Mouse (Mus musculus): Measurements from ENCODE around the gene Ckb. TPM values are rescaled to one million over a fixed set of nuclear protein-coding genes. Genes with fewer than 3 reads are reported as not detected.

Ckb gene
- total and polyA plus RNA-seq, 2 experiments from 2014 or later, result 1,654 to 2,112 TPM

GRCm38 (mm10) chr12:111675797-111676580, 3.9 kb upstream of the Ckb start:
- H3K9me3 ChIP-seq (ENCODE audit: low read length), result no peaks in the 10 kb centered on the region
- no peaks in the 10 kb centered on the region for H3K27me3 ChIP-seq (ENCODE audit: insufficient read depth, low read length)
- TF ChIP-seq CTCF (IDR thresholded peaks at IDR 0.05), result no peak
- H3K27ac ChIP-seq (ENCODE audit: low read depth, low read length), result no peak overlapping the region
- DNase-seq (ENCODE audit: low spot score) (no peak), ATAC-seq (ENCODE audit: low FRiP score) (no peak)
- no peak overlapping the region for H3K4me3 ChIP-seq (ENCODE audit: low read depth, low read length)
- H3K4me1 ChIP-seq (ENCODE audit: insufficient read depth, low read length), result peaks cover 18% of the 10 kb centered on the region; the same call in 1 of the 2 replicates
- no peak overlapping the region for H3K4me2 ChIP-seq (ENCODE audit: low read depth, low read length, poor library complexity, severe bottlenecking)
- WGBS, result 84% methylated on average over 6 of the region's 6 CpGs
- no peak overlapping the region for H3K9ac ChIP-seq (replicated peaks; ENCODE audit: low read length, poor library complexity, severe bottlenecking)
- H3K36me3 ChIP-seq (ENCODE audit: insufficient read depth, low read length), result no peaks in the 10 kb centered on the region

- DNase-seq (ENCODE audit: low spot score) (no peak), ATAC-seq (ENCODE audit: low FRiP score) (no peak)
- 46% methylated on average over 2 of the region's 2 CpGs for WGBS
- Histone ChIP-seq H3K9me3 (ENCODE audit: low read length) (no peaks in the 10 kb centered on the region), H3K27me3 (ENCODE audit: insufficient read depth, low read length) (no peaks in the 10 kb centered on the region), H3K9ac (replicated peaks; ENCODE audit: low read length, poor library complexity, severe bottlenecking) (no peak overlapping the region), H3K4me2 (ENCODE audit: low read depth, low read length, poor library complexity, severe bottlenecking) (no peak overlapping the region), H3K4me3 (ENCODE audit: low read depth, low read length) (no peak overlapping the region), H3K36me3 (ENCODE audit: insufficient read depth, low read length) (no peaks in the 10 kb centered on the region), H3K4me1 (ENCODE audit: insufficient read depth, low read length) (peaks cover 18% of the 10 kb centered on the region; the same call in 1 of the 2 replicates), H3K27ac (ENCODE audit: low read depth, low read length) (no peak overlapping the region)
- TF ChIP-seq CTCF (IDR thresholded peaks at IDR 0.05), result no peak
Measured at GRCm38 (mm10) chr12:111674850-111675486, 2.8 kb upstream of the Ckb start.

- Histone ChIP-seq H3K9me3 (ENCODE audit: low read length) (no peaks in the 10 kb centered on the region), H3K9ac (replicated peaks; ENCODE audit: low read length, poor library complexity, severe bottlenecking) (peak overlapping the region; percentile 99), H3K27ac (ENCODE audit: low read depth, low read length) (peak overlapping the region; percentile 89), H3K4me2 (ENCODE audit: low read depth, low read length, poor library complexity, severe bottlenecking) (peak overlapping the region; percentile 63), H3K4me1 (ENCODE audit: insufficient read depth, low read length) (0 out of 2 replicates have a peak, but pooled peaks cover 15% of the 10 kb centered on the region), H3K36me3 (ENCODE audit: insufficient read depth, low read length) (no peaks in the 10 kb centered on the region), H3K27me3 (ENCODE audit: insufficient read depth, low read length) (no peaks in the 10 kb centered on the region), H3K4me3 (ENCODE audit: low read depth, low read length) (peak overlapping the region; percentile 88)
- no peak; the same call in 1 of the 2 replicates for ATAC-seq (ENCODE audit: low FRiP score)
- TF ChIP-seq CTCF (IDR thresholded peaks at IDR 0.05), result no peak
- 6% methylated on average over 12 of the region's 12 CpGs for WGBS
- no peak for DNase-seq (ENCODE audit: low spot score)
Measured at GRCm38 (mm10) chr12:111672581-111672980, 443 bp upstream of the Ckb start.

GRCm38 (mm10) chr12:111671431-111671902, 671 bp downstream of the Ckb start:
- peak overlapping the region; percentile 88 for H3K4me3 ChIP-seq (ENCODE audit: low read depth, low read length)
- DNase-seq (ENCODE audit: low spot score) (peak; percentile 75), ATAC-seq (ENCODE audit: low FRiP score) (peak; percentile 62)
- peak overlapping the region; percentile 63 for H3K4me2 ChIP-seq (ENCODE audit: low read depth, low read length, poor library complexity, severe bottlenecking)
- TF ChIP-seq CTCF (IDR thresholded peaks at IDR 0.05), result no peak
- peak overlapping the region; percentile 99 for H3K9ac ChIP-seq (replicated peaks; ENCODE audit: low read length, poor library complexity, severe bottlenecking)
- H3K36me3 ChIP-seq (ENCODE audit: insufficient read depth, low read length), result no peaks in the 10 kb centered on the region
- H3K27me3 ChIP-seq (ENCODE audit: insufficient read depth, low read length), result no peaks in the 10 kb centered on the region
- H3K9me3 ChIP-seq (ENCODE audit: low read length), result no peaks in the 10 kb centered on the region
- H3K4me1 ChIP-seq (ENCODE audit: insufficient read depth, low read length), result 0 out of 2 replicates have a peak, but pooled peaks cover 10% of the 10 kb centered on the region
- under 1% methylated on average over 34 of the region's 34 CpGs for WGBS
- H3K27ac ChIP-seq (ENCODE audit: low read depth, low read length), result peak overlapping the region; percentile 89

GRCm38 (mm10) chr12:111670976-111671375, 1.2 kb downstream of the Ckb start:
- Histone ChIP-seq H3K27me3 (ENCODE audit: insufficient read depth, low read length) (no peaks in the 10 kb centered on the region), H3K4me1 (ENCODE audit: insufficient read depth, low read length) (0 out of 2 replicates have a peak, but pooled peaks cover 10% of the 10 kb centered on the region), H3K4me3 (ENCODE audit: low read depth, low read length) (peak overlapping the region; percentile 88), H3K27ac (ENCODE audit: low read depth, low read length) (peak overlapping the region; percentile 89), H3K4me2 (ENCODE audit: low read depth, low read length, poor library complexity, severe bottlenecking) (peak overlapping the region; percentile 63), H3K9me3 (ENCODE audit: low read length) (no peaks in the 10 kb centered on the region), H3K9ac (replicated peaks; ENCODE audit: low read length, poor library complexity, severe bottlenecking) (peak overlapping the region; percentile 99), H3K36me3 (ENCODE audit: insufficient read depth, low read length) (no peaks in the 10 kb centered on the region)
- ATAC-seq (ENCODE audit: low FRiP score), result peak; percentile 15
- no peak for TF ChIP-seq CTCF (IDR thresholded peaks at IDR 0.05)
- DNase-seq (ENCODE audit: low spot score), result peak; percentile 42
- 0% methylated on average over 25 of the region's 35 CpGs for WGBS

Data from midbrain, postnatal 0 days (tissue).